Mouse (Mus musculus) midbrain, embryonic 13.5 days (tissue): Measurements from ENCODE around the gene Psmd5. TPM values are rescaled to one million over a fixed set of nuclear protein-coding genes. Genes with fewer than 3 reads are reported as not detected.

Experiments
- polyA plus RNA-seq: library from polyadenylated mRNA; unstranded; fragments of >200 nt; fragmentation: Nextera tagmentation; extraction: Ambion mirVana; gene quantifications from 2 replicates; pipeline ENCODE4 v1.2.1, GENCODE M21; 2015

Gene Psmd5
- polyA plus RNA-seq, 1 experiment from 2014 or later: 104 TPM

Other genes with a start within 250 kb of the Psmd5 start
- 123 and 126 TPM in 2 replicates for gene Gapvd1, start 119.7 kb downstream of the Psmd5 start, polyA plus RNA-seq
- gene Hspa5, start 103.0 kb downstream of the Psmd5 start, polyA plus RNA-seq: 464 and 489 TPM in 2 replicates
- 21.8 and 22.7 TPM in 2 replicates for gene Rabepk, start 75.1 kb downstream of the Psmd5 start, polyA plus RNA-seq
- gene Fbxw2, start 48.7 kb downstream of the Psmd5 start, polyA plus RNA-seq: 80.4 and 88.8 TPM in 2 replicates
- 0.19 TPM in 1 of 2 replicates, not detected in the other for gene Gm34653, start 42.0 kb downstream of the Psmd5 start, polyA plus RNA-seq
- 0.28 and 0.39 TPM in 2 replicates for gene Cutal, start 572 bp downstream of the Psmd5 start, polyA plus RNA-seq
- 1.2 and 2.2 TPM in 2 replicates for gene Phf19, start 39.1 kb upstream of the Psmd5 start, polyA plus RNA-seq
- 0.59 and 0.79 TPM in 2 replicates for gene Traf1, start 86.8 kb upstream of the Psmd5 start, polyA plus RNA-seq
- gene Hc, start 186.5 kb upstream of the Psmd5 start, polyA plus RNA-seq: 0.58 and 0.97 TPM in 2 replicates
- 0.22 and 0.46 TPM in 2 replicates for gene AI182371, start 226.6 kb upstream of the Psmd5 start, polyA plus RNA-seq
- 16.7 and 18.1 TPM in 2 replicates for gene Cntrl, start 234.5 kb upstream of the Psmd5 start, polyA plus RNA-seq